12 mouse cellular contexts compared by ENCODE assay signal in genomic region chr4:135317539-135317938, GRCm38 (mm10). TPM values are rescaled to one million over a fixed set of nuclear protein-coding genes. Genes with fewer than 3 reads are reported as not detected.
DNase-seq lines count a peak whose midpoint lies in the region; ATAC-seq lines count a peak whose summit lies in the region.
"Had no signal": no experiment of that assay in that cellular context is flagged by ENCODE, and none has a peak within 500 bp of the region (broad histone marks: within the 10 kb centered on the region; RNA-seq: fewer than 3 reads in every experiment).

No protein-coding gene starts in this region.

- H3K27ac ChIP-seq in heart, embryonic 12.5 days (ENCODE audit: poor library complexity, severe bottlenecking), result no peak overlapping the region
- H3K27ac ChIP-seq in hindbrain, embryonic 15.5 days (replicated peaks), result no peak overlapping the region
- H3K27ac ChIP-seq in hindbrain, embryonic 14.5 days, result no peak overlapping the region
- H3K27ac ChIP-seq in midbrain, embryonic 14.5 days (replicated peaks; ENCODE audit: low read depth, low read length), result 0 out of 2 replicates have a peak overlapping the region, but pooled peaks have one; percentile 5
- no peak overlapping the region for H3K27ac ChIP-seq in midbrain, embryonic 15.5 days
- H3K27ac ChIP-seq: embryonic facial prominence, embryonic 13.5 days; limb, embryonic 15.5 days; stomach, postnatal 0 days had no signal

- ATAC-seq in heart, embryonic 12.5 days (ENCODE audit: insufficient number of reproducible peaks, low FRiP score), result no peak
- peak; percentile 17; the same call in 1 of the 2 replicates for ATAC-seq in hindbrain, embryonic 15.5 days (ENCODE audit: low FRiP score, low read depth)
- ATAC-seq in hindbrain, embryonic 14.5 days (ENCODE audit: low FRiP score), result no peak
- no peak for ATAC-seq in midbrain, embryonic 14.5 days (ENCODE audit: low FRiP score, low TSS enrichment)
- no peak for ATAC-seq in midbrain, embryonic 15.5 days (replicated peaks)
- ATAC-seq: inflammation-experienced regulatory T-cells, adult 6 months had no signal

- no peak overlapping the region for H3K9ac ChIP-seq in heart, embryonic 12.5 days
- no peak overlapping the region for H3K9ac ChIP-seq in hindbrain, embryonic 15.5 days
- no peak overlapping the region for H3K9ac ChIP-seq in hindbrain, embryonic 14.5 days
- no peak overlapping the region for H3K9ac ChIP-seq in midbrain, embryonic 14.5 days (replicated peaks; ENCODE audit: low read length)
- no peak overlapping the region for H3K9ac ChIP-seq in midbrain, embryonic 15.5 days
- H3K9ac ChIP-seq: embryonic facial prominence, embryonic 13.5 days; limb, embryonic 15.5 days had no signal

- peaks cover 72% of the 10 kb centered on the region for H3K36me3 ChIP-seq in heart, embryonic 12.5 days
- H3K36me3 ChIP-seq in hindbrain, embryonic 15.5 days, result peaks cover 58% of the 10 kb centered on the region
- H3K36me3 ChIP-seq in hindbrain, embryonic 14.5 days (replicated peaks; ENCODE audit: control insufficient read depth, insufficient read depth), result peaks cover 70% of the 10 kb centered on the region
- H3K36me3 ChIP-seq in midbrain, embryonic 14.5 days (ENCODE audit: control insufficient read depth, insufficient read depth, low read length), result peaks cover 69% of the 10 kb centered on the region
- peaks cover 38% of the 10 kb centered on the region for H3K36me3 ChIP-seq in midbrain, embryonic 15.5 days (replicated peaks)

- DNase-seq in heart, adult 11 months, result peak; percentile 92
- no peak for DNase-seq in hindbrain, embryonic 14.5 days (ENCODE audit: low spot score)
- no peak for DNase-seq in midbrain, embryonic 14.5 days
- DNase-seq in adrenal gland, adult 18-20 months (ENCODE audit: low spot score in 2 of 2), result no peak

- H3K4me1 ChIP-seq in heart, embryonic 12.5 days (replicated peaks), result peaks cover 23% of the 10 kb centered on the region
- H3K4me1 ChIP-seq in hindbrain, embryonic 15.5 days (replicated peaks), result no peaks in the 10 kb centered on the region
- H3K4me1 ChIP-seq in hindbrain, embryonic 14.5 days (replicated peaks; ENCODE audit: control insufficient read depth, insufficient read depth, low read length), result no peaks in the 10 kb centered on the region
- no peaks in the 10 kb centered on the region for H3K4me1 ChIP-seq in midbrain, embryonic 14.5 days (ENCODE audit: control insufficient read depth, insufficient read depth, low read length)
- no peaks in the 10 kb centered on the region for H3K4me1 ChIP-seq in midbrain, embryonic 15.5 days

- H3K9me3 ChIP-seq in heart, embryonic 12.5 days (replicated peaks), result peaks cover 6% of the 10 kb centered on the region; the same call in 1 of the 2 replicates
- H3K9me3 ChIP-seq in hindbrain, embryonic 15.5 days, result no peaks in the 10 kb centered on the region
- no peaks in the 10 kb centered on the region for H3K9me3 ChIP-seq in hindbrain, embryonic 14.5 days (ENCODE audit: control insufficient read depth, low read length)
- no peaks in the 10 kb centered on the region for H3K9me3 ChIP-seq in midbrain, embryonic 14.5 days (ENCODE audit: control insufficient read depth, low read length)
- H3K9me3 ChIP-seq in midbrain, embryonic 15.5 days, result no peaks in the 10 kb centered on the region
- H3K9me3 ChIP-seq: limb, embryonic 15.5 days had no signal

- H3K4me3 ChIP-seq in heart, embryonic 12.5 days, result no peak overlapping the region
- no peak overlapping the region for H3K4me3 ChIP-seq in hindbrain, embryonic 15.5 days
- no peak overlapping the region for H3K4me3 ChIP-seq in hindbrain, embryonic 14.5 days (replicated peaks; ENCODE audit: low read length)
- H3K4me3 ChIP-seq in midbrain, embryonic 14.5 days (replicated peaks; ENCODE audit: low read depth, low read length), result no peak overlapping the region
- H3K4me3 ChIP-seq in midbrain, embryonic 15.5 days, result no peak overlapping the region
- H3K4me3 ChIP-seq: embryonic facial prominence, embryonic 13.5 days; limb, embryonic 15.5 days; megakaryocyte, embryonic 14.5 days had no signal

- no peak overlapping the region for H3K4me2 ChIP-seq in heart, embryonic 12.5 days
- H3K4me2 ChIP-seq in hindbrain, embryonic 15.5 days, result no peak overlapping the region
- H3K4me2 ChIP-seq in hindbrain, embryonic 14.5 days (replicated peaks), result no peak overlapping the region
- H3K4me2 ChIP-seq in midbrain, embryonic 14.5 days (ENCODE audit: low read length), result no peak overlapping the region
- H3K4me2 ChIP-seq in midbrain, embryonic 15.5 days, result no peak overlapping the region
- H3K4me2 ChIP-seq: embryonic facial prominence, embryonic 13.5 days; limb, embryonic 15.5 days had no signal

- H3K27me3 ChIP-seq in heart, embryonic 12.5 days (replicated peaks), result no peaks in the 10 kb centered on the region
- H3K27me3 ChIP-seq in hindbrain, embryonic 15.5 days, result no peaks in the 10 kb centered on the region
- no peaks in the 10 kb centered on the region for H3K27me3 ChIP-seq in hindbrain, embryonic 14.5 days (ENCODE audit: control insufficient read depth, insufficient read depth, low read length)
- no peaks in the 10 kb centered on the region for H3K27me3 ChIP-seq in midbrain, embryonic 14.5 days (ENCODE audit: control insufficient read depth, insufficient read depth, low read length)
- no peaks in the 10 kb centered on the region for H3K27me3 ChIP-seq in midbrain, embryonic 15.5 days (replicated peaks)
- H3K27me3 ChIP-seq: embryonic facial prominence, embryonic 13.5 days; limb, embryonic 15.5 days; megakaryocyte, embryonic 14.5 days had no signal

- 91% methylated on average over 4 of the region's 4 CpGs for WGBS in heart, embryonic 12.5 days
- 79% methylated on average over 4 of the region's 4 CpGs for WGBS in hindbrain, embryonic 15.5 days
- WGBS in hindbrain, embryonic 14.5 days, result 88% methylated on average over 4 of the region's 4 CpGs
- 85% methylated on average over 4 of the region's 4 CpGs for WGBS in midbrain, embryonic 14.5 days
- WGBS in midbrain, embryonic 15.5 days, result 80% methylated on average over 4 of the region's 4 CpGs

RNA-seq across cellular contexts. Expression of gene Srrm1, which starts 35.6 kb away (rescaled TPM):
- polyA plus RNA-seq in heart, embryonic 12.5 days (2016; fragmentation: Nextera tagmentation; extraction: Ambion mirVana), result 170 and 178 TPM in 2 replicates
- polyA plus RNA-seq in hindbrain, embryonic 15.5 days (2015; fragmentation: Nextera tagmentation; extraction: Ambion mirVana), result 170 and 175 TPM in 2 replicates
- 137 and 146 TPM in 2 replicates for polyA plus RNA-seq in hindbrain, embryonic 14.5 days (2014; fragmentation: Nextera tagmentation; extraction: Ambion mirVana)
- 160 and 179 TPM in 2 replicates for polyA plus RNA-seq in midbrain, embryonic 14.5 days (2014; fragmentation: Nextera tagmentation; extraction: Ambion mirVana)
- 169 and 185 TPM in 2 replicates for polyA plus RNA-seq in midbrain, embryonic 15.5 days (2015; fragmentation: Nextera tagmentation; extraction: Ambion mirVana)
- total RNA-seq in adrenal gland, adult 18-20 months (2021), result 100 to 1,000 TPM in 1 of 2 experiments, 10 to 100 TPM in 1; 99.3 to 114 TPM

RNA-seq across cellular contexts. Expression of gene Clic4, which starts 44.9 kb away (rescaled TPM):
- polyA plus RNA-seq in heart, embryonic 12.5 days (2016; fragmentation: Nextera tagmentation; extraction: Ambion mirVana), result 291 and 300 TPM in 2 replicates
- polyA plus RNA-seq in hindbrain, embryonic 15.5 days (2015; fragmentation: Nextera tagmentation; extraction: Ambion mirVana), result 67.1 and 73.3 TPM in 2 replicates
- 43.2 and 50.4 TPM in 2 replicates for polyA plus RNA-seq in hindbrain, embryonic 14.5 days (2014; fragmentation: Nextera tagmentation; extraction: Ambion mirVana)
- polyA plus RNA-seq in midbrain, embryonic 14.5 days (2014; fragmentation: Nextera tagmentation; extraction: Ambion mirVana), result 34.9 and 61.9 TPM in 2 replicates
- polyA plus RNA-seq in midbrain, embryonic 15.5 days (2015; fragmentation: Nextera tagmentation; extraction: Ambion mirVana), result 63.8 and 69.5 TPM in 2 replicates
- 100 to 1,000 TPM in 1 of 2 experiments, 10 to 100 TPM in 1; 74.4 to 136 TPM for total RNA-seq in adrenal gland, adult 18-20 months (2021)
